Mouse (Mus musculus) small intestine, adult 2 months (tissue): ENCODE data around the gene Golga1. TPM values are rescaled to one million over a fixed set of nuclear protein-coding genes. Genes with fewer than 3 reads are reported as not detected.
"Not testable (repeated sequence)": the region's sequence is repeated elsewhere in the genome, so short reads cannot be mapped to it uniquely, and the experiment has no call there.

ENCODE experiments used
- H3K27ac ChIP-seq: fragments of 200-500 bp; 2 replicates; pipeline ENCODE4 v1.5.1; 2012; ENCODE audit warnings: low read depth, low read length, control low read depth, inconsistent platforms; ENCODE audit not compliant: insufficient read depth
- H3K27me3 ChIP-seq: fragments of 200-500 bp; 2 replicates; pipeline ENCODE4 v1.6.1; 2012; ENCODE audit warnings: mild to moderate bottlenecking, moderate library complexity, low read length, inconsistent platforms; ENCODE audit not compliant: control insufficient read depth, insufficient read depth
- H3K36me3 ChIP-seq: fragments of 200-500 bp; 2 replicates; pipeline ENCODE4 v1.6.1; 2012; ENCODE audit warnings: mild to moderate bottlenecking, low read length, control low read depth, inconsistent platforms; ENCODE audit not compliant: control insufficient read depth, insufficient read depth
- H3K4me1 ChIP-seq: fragments of 200-500 bp; 2 replicates; pipeline ENCODE4 v1.6.1; 2012; ENCODE audit warnings: low read length, inconsistent platforms, mixed read lengths; ENCODE audit not compliant: control insufficient read depth, insufficient read depth, insufficient read length
- H3K4me3 ChIP-seq: fragments of 200-500 bp; 2 replicates; pipeline ENCODE4 v1.5.1; 2012; ENCODE audit warnings: low read depth, mild to moderate bottlenecking, control low read depth, inconsistent platforms, low read length, moderate library complexity
- CTCF ChIP-seq: fragments of 200-500 bp; IDR thresholded peaks from 2 replicates; pipeline ENCODE4 v1.5.1; 2012; ENCODE audit warnings: low read depth, mild to moderate bottlenecking, control low read depth, inconsistent platforms, low read length, moderate library complexity, mixed read lengths; ENCODE audit not compliant: insufficient replicate concordance, insufficient read length; ENCODE audit errors: extremely low read depth
- POLR2A ChIP-seq: fragments of 200-500 bp; IDR thresholded peaks from 2 replicates; pipeline ENCODE4 v1.6.1; 2012; ENCODE audit warnings: low read depth, mild to moderate bottlenecking, control low read depth, inconsistent platforms, low read length, moderate library complexity
- WGBS: fragments of 180-500 bp; shearing (Covaris S2); methylation state at CpG from one replicate; pipeline ENCODE4 v1.1.7; 2018; 5-methylcytosine and 5-hydroxymethylcytosine counted together
- polyA plus RNA-seq: library from polyadenylated mRNA; depleted of rRNA; stranded (reverse); fragments of >200 nt; gene quantifications from 2 replicates; pipeline ENCODE4 v1.2.3, GENCODE M21; 2012; rRNA removed

Gene Golga1
- polyA plus RNA-seq: 5.2 and 10.4 TPM in 2 replicates

DNA sequence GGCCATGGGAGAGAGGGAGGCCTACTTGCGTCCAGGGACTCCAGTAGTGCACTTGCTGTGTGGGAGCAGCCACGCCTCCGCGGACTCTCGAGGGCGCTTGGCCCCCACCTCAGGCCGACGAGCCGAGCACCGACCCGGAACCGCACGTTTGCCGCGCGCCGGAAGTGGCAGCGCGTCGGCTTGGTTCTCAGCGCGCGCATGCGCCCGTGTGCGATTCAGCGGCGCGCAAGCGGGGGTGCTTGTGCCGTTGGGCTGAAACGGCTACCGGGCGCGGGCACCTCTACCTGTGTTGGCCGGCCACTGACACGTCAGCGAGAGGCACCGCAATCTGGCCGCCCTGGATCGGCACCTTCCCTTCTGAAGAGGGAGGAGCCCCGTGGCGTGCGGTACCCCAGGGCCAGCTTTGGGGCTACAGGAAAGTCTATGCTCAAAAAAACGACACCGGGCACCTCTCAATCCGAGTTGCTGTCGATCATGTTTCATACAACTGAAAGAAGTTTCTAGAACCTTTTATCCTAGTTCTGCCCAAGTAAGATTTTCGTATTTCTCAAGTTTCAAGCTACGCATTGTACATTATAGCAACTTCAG, at the start of gene Golga1:
Golga1 (minus strand) TSS at position 142 of the 588 bp plus-strand sequence.
- TF ChIP-seq POLR2A (peak; percentile 88), CTCF (no peak)
- WGBS: 1% methylated on average over 50 of the region's 50 CpGs
- Histone ChIP-seq H3K4me3 (peak within 1 kb of the TSS; percentile 69), H3K36me3 (peaks cover 15% of the 10 kb centered on the region), H3K27me3 (no peaks in the 10 kb centered on the region), H3K27ac (peak within 1 kb of the TSS; percentile 85), H3K4me1 (no peaks in the 10 kb centered on the region)

DNA sequence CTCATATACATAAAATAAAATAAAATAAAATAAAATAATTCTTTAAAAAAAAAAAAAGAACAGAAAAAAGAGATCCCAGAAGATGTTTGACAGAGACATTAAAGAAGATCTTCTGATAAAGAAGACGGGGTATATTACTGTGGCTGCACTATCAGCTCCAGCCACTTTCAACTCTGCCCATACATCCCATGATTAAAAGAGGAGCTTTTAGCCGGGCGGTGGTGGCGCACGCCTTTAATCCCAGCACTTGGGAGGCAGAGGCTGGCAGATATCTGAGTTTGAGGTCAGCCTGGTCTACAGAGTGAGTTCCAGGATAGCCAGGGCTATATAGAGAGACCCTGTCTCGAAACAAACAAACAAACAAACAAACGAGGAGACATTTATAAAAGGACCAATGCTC, 48.8 kb upstream of the Golga1 start:
- 92% methylated on average over 7 of the region's 7 CpGs for WGBS
- no peak overlapping the region for H3K27ac ChIP-seq

DNA sequence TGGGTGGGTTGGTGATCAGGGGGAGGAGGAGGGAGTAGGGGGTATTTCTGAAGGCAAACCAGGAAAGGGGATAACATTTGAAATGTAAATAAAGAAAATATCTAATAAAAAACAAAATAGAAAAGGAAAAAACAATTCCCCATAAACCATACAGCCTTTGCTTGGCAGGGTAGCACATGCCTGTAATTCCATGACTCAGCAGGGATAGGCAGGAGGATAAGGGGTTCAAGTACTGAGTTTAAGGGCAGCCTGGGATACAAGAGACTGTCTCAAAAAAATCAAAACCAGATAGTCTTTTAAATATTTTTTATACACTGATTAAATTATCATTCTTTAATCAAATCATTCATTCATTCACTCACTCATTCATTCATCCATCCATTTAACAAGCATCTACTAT, 45.2 kb upstream of the Golga1 start:
- no peak overlapping the region for H3K27ac ChIP-seq
- no peaks in the 10 kb centered on the region for H3K4me1 ChIP-seq
- H3K4me3 ChIP-seq: no peak overlapping the region
- no peaks in the 10 kb centered on the region for H3K36me3 ChIP-seq
- no peaks in the 10 kb centered on the region for H3K27me3 ChIP-seq
- TF ChIP-seq CTCF (no peak), POLR2A (no peak)

More for the DNA sequence above, 48.8 kb upstream of the Golga1 start:
- Histone ChIP-seq H3K4me1 (peaks cover 5% of the 10 kb centered on the region; the same call in 1 of the 2 replicates), H3K4me3 (no peak overlapping the region), H3K36me3 (no peaks in the 10 kb centered on the region; the same call in 1 of the 2 replicates), H3K27me3 (no peaks in the 10 kb centered on the region)
- no peak for TF ChIP-seq POLR2A
- TF ChIP-seq CTCF: no peak

DNA sequence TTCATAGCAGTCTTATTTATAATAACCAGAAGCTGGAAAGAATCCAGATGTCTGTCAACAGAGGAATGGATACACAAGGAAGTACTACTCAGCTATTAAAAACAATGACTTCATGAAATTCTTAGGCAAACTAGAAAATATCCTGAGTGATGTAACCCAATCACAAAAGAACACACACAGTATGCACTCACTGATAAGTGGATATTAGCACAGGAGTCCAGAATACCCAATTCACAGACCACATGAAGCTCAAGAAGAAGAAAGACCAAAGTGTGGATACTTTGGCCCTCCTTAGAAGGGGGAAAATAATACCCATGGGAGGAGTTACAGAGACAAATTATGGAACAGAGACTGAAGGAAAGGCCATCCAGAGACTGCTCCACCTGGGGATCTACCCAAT, 44.4 kb upstream of the Golga1 start:
- H3K4me3 ChIP-seq, H3K36me3 ChIP-seq, H3K4me1 ChIP-seq, H3K27ac ChIP-seq, H3K27me3 ChIP-seq: not testable (repeated sequence)

DNA sequence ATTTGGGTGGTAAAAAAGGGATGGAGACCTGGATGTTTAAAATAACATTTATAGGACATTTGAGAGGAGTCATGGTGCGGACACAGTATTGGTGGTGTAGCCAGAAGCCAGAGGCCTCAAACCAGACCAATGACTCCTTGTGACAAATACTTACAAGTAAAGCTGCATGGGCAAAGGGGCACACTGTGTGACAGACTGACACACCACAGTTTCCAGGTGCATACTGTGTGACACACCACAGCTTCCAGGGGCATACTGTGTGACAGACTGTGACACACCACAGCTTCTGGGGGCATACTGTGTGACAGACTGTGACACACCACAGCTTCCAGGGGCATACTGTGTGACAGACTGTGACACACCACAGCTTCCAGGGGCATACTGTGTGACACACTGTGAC, 34.6 kb upstream of the Golga1 start:
- H3K36me3 ChIP-seq, H3K4me1 ChIP-seq, H3K27me3 ChIP-seq, H3K4me3 ChIP-seq, H3K27ac ChIP-seq: not testable (repeated sequence)
- 94% methylated on average over 1 of the region's 1 CpGs for WGBS

DNA sequence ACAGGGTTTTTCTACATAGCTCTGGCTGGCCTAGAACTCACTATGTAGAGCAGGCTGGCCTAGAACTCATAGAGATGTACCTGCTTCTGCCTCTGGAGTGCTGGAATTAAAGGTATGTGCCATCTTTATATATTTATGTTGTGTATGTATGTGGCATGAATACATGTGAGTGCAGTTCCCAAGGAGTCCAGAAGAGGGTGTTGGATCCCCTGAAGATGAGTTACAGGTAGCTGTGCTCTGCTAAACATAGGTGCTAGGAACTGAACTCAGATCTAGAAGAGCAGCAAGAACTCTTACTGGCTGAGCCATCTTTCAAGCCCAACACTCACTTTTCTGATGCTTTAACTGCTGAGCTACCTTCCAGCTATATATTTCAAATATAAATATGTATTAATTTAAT, 32.7 kb upstream of the Golga1 start:
- Histone ChIP-seq H3K4me3 (no peak overlapping the region), H3K27me3 (no peaks in the 10 kb centered on the region), H3K4me1 (no peaks in the 10 kb centered on the region), H3K36me3 (peaks cover 4% of the 10 kb centered on the region; the same call in 1 of the 2 replicates), H3K27ac (no peak overlapping the region)
- TF ChIP-seq POLR2A (no peak), CTCF (no peak)

DNA sequence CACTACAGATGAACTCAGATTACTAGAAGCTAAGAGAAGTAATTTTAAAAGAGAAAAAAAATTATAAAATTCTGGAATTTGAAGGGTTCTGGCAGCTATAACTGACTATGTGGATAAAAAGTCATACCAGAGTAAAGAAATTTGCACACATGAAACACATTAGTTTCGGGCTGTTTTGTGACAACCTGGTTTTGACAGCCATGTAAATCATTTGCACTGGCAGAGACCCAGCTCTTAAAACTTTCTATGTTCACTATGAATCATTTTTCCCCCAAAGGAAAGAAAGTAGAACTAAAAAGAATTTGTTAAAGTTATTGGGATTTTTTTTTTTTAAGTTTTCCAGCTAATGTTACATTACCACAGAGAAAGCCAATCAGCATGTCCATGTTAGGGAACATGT, 26.6 kb upstream of the Golga1 start:
- Histone ChIP-seq H3K4me3 (no peak overlapping the region), H3K36me3 (0 out of 2 replicates have a peak, but pooled peaks cover 2% of the 10 kb centered on the region), H3K27ac (no peak overlapping the region), H3K4me1 (no peaks in the 10 kb centered on the region), H3K27me3 (no peaks in the 10 kb centered on the region)
- no peak for TF ChIP-seq CTCF
- no peak for TF ChIP-seq POLR2A
- 92% methylated on average over 1 of the region's 1 CpGs for WGBS

DNA sequence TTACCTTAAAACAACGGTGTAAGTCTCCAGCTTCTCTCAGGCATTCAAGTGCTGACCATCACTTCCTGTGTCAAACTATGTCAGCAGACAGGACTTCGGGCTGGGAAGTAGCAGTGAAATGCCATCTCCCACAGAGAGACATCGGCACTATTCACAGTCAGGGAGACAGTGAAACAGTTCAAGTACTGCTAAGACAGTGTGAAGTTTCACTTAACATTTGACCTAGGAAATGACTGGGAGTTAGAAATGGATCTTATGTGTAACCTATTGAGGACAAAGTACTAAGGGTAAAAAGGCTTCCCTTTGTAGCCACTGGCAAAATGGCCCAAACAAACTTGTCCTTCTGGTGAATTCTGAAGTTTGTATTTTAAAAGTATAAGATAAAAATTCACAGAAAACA, 17.4 kb upstream of the Golga1 start:
- H3K27ac ChIP-seq: no peak overlapping the region
- no peaks in the 10 kb centered on the region for H3K27me3 ChIP-seq
- peaks cover 6% of the 10 kb centered on the region for H3K36me3 ChIP-seq
- WGBS: 94% methylated on average over 3 of the region's 3 CpGs
- H3K4me3 ChIP-seq: no peak overlapping the region
- TF ChIP-seq POLR2A: no peak
- TF ChIP-seq CTCF: no peak
- no peaks in the 10 kb centered on the region for H3K4me1 ChIP-seq
